Mouse (Mus musculus): ENCODE results near the gene Phb.

GRCm38 (mm10) chr11:95723287-95723686 lies 56.5 kb downstream of the Phb start, which contains the start of gene B130006D01Rik:
- TF ChIP-seq POLR2A (IDR thresholded peaks at IDR 0.05; ENCODE audit: low read depth, low read length) (no peak), CTCF (IDR thresholded peaks at IDR 0.05; ENCODE audit: extremely low read depth, insufficient read depth, insufficient read length, insufficient replicate concordance) (no peak)
